Mouse (Mus musculus) retina, embryonic 14.5 days (tissue): ENCODE data around the gene Enthd1.

ENCODE experiments used
- DNase-seq: peaks from one replicate; pipeline ENCODE4 v3.0.0-alpha.2; 2015; ENCODE audit warnings: low spot score

Enthd1 gene

DNA sequence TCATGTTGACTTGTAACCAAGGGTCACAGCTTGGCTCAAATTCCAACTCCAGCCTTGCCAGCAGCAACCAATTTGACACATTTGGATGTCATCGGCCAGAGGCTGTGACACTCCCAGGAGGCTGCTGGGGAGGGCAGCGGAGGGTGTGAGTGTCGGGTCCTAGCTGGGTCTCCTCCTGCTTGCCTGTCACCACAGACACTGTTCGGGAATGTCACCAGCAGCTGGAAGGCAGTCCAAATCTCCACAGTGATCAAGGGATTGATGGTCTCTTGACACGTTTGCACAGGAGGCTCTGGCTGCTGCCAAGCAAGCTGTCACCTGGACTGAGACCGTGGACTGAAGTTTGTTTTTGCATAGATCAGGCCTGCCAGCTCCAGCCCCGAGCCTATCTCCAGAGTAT lies 154.3 kb downstream of the Enthd1 start:
- DNase-seq, result no peak

DNA sequence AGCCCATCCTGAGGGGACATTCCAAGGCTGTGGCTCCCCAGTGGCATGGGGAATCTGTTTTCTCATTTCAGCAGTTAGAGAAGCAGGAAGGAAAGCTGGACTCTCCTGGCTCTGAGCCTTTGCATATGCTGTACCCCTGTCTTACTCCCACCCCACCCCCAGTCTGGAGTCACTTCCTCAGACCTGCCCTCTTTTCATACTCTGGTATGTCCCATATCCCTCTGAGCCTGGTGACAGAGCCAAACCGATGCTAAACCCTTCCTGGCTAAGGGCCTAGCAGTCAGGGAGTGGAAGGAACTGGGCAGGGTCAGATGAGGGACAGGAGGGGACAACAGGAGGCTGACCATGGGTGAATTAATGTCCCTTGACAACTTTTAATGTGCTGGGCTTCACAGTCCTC lies 157.1 kb downstream of the Enthd1 start:
- no peak for DNase-seq
